Mouse (Mus musculus): ENCODE measurements at regions not wholly inside any gene's neighbourhood (a gene's known extent, or its start where the extent isn't known, plus 50 kb on each side); places are given as distances from the start of the nearest gene placed in this dataset.

DNA sequence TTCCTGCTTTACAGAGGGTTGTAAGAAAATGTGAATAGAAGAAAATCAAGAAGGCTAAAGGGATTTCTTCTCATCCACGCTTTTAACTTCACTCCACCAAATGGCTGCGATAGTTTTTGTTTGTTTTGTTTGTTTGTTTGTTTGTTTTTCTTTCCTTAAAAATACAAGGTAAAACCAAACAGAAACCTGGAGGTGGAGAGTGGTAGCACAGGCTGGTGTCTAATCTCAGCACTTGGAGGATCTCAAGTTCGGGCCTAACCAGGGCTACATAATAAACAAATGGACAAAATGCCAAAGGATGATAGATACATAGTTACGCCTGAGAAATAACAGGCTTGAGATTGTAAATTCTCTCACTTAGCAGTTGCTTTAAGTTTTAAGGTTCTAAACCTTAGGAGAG lies 50.8 kb upstream of the Mboat1 start:
- no peak for TF ChIP-seq CTCF (IDR thresholded peaks at IDR 0.05)
- intact Hi-C loops (cut with DNase I) = loop anchor here (1.0 to 10.0 kb wide), 4 partner anchors 101 to 1131 kb away; partner anchors contain the start of genes Cdkal1 and Sox4
- Histone ChIP-seq H3K27ac (no peak overlapping the region; the same call in 1 of the 2 replicates), H3K4me3 (peak overlapping the region; percentile 29; the same call in 1 of the 2 replicates)
- no peak for DNase-seq (ENCODE audit: extremely low spot score in 1 of 2, low spot score in 2 of 2)

DNA sequence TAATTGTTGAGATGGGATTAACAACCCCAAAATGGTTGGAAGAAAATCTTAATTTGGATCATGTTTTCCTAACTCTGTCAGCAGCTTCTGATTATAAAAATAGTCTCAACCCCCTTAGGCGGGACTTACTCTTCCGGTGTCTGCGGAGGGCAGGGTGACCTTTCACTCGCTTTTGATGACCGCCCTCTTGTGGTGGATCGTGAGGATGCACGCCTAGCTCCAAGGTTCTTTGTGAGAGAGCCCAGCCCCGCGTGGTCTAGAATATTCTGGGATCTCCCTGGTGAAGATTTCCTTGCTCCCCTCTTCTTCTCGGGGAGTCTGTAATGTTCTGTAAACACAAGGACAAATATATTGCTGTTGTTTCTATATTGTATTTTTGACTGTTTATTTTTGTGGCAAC lies 51.3 kb upstream of the Mboat1 start:
- DNase-seq (ENCODE audit: extremely low spot score in 1 of 2, low spot score in 2 of 2) = peak; percentile 80
- intact Hi-C loops (cut with DNase I) = loop anchor here (1.0 to 10.0 kb wide), 4 partner anchors 100 to 1130 kb away; partner anchors contain the start of genes Cdkal1 and Sox4
- peak overlapping the region; percentile 29 for H3K4me3 ChIP-seq
- TF ChIP-seq CTCF (IDR thresholded peaks at IDR 0.05) = peak; percentile 92
- H3K27ac ChIP-seq = peak overlapping the region; percentile 45; the same call in 1 of the 2 replicates

DNA sequence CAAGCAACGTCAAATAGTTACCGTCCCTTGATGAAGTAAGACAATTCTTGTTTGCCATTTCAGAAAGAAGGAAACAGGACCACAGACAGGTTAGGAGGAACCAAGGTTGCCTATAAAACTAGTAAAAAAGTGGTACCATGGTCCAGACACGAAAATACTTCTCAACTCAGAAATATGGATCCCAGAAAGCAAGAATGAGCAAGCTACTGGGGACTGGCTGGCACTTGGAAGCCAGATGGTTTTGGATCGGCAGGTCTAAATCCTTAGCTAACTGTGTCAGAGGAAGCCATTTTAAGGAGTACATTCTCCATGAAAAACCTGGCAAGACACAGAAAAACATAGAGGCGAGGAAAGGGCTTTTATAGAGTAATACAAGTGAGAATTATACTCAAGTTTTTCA lies 51.9 kb upstream of the Mboat1 start:
- peak overlapping the region; percentile 29; the same call in 1 of the 2 replicates for H3K4me3 ChIP-seq
- no peak for DNase-seq (ENCODE audit: extremely low spot score in 1 of 2, low spot score in 2 of 2)
- TF ChIP-seq CTCF (IDR thresholded peaks at IDR 0.05) = no peak
- 0 out of 2 replicates have a peak overlapping the region, but pooled peaks have one; percentile 45 for H3K27ac ChIP-seq
- intact Hi-C loops (cut with DNase I) = loop anchor here (2.0 to 10.0 kb wide), 3 partner anchors 100 to 1130 kb away; partner anchors contain the start of gene Sox4

DNA sequence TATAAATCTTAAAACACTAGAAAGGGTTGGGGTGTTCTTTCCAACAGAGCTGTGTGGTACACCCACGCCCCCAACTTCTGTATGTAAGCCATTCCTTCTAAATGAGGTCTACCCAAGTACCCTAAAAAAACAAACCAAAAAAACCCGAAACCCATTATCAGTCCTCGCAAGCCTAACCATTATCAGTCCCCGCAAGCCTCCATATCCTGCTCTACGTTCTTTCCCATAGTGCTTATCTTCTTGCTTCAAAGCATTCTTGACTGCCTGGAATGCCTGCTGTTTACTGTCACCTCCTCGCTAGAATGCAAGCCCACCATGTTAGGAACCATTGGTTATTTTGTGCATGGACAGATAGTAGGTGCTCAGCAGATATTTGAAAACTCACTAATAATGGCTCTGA lies 52.3 kb upstream of the Mboat1 start:
- DNase-seq (ENCODE audit: extremely low spot score in 1 of 2, low spot score in 2 of 2) = no peak
- no peak overlapping the region for H3K27ac ChIP-seq
- intact Hi-C loops (cut with DNase I) = loop anchor here (2.0 to 10.0 kb wide), 3 partner anchors 99 to 1129 kb away; partner anchors contain the start of gene Sox4
- no peak overlapping the region for H3K4me3 ChIP-seq
- TF ChIP-seq CTCF (IDR thresholded peaks at IDR 0.05) = no peak

DNA sequence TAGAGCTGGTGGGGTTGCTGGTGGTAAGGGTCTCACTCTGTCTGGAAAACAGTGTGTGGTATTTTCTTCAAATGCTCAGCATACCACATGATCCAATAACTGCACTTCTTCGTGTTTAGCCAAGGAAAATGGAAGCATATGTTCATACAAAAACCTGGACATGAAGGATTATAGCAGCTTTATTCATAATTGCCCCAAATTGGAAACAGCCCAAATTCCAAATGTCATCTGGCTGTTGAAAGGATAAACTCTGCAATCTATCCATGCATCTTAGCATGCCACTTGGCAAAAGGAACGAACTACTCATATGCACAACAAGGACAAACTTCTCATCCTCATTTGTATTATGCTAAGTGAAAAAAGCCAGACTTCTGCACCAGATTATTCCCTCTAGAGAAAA lies 53.5 kb upstream of the Mboat1 start:
- DNase-seq (ENCODE audit: extremely low spot score in 1 of 2, low spot score in 2 of 2) = no peak
- no peak overlapping the region for H3K27ac ChIP-seq
- TF ChIP-seq CTCF (IDR thresholded peaks at IDR 0.05) = no peak
- H3K4me3 ChIP-seq = no peak overlapping the region
- intact Hi-C loops (cut with DNase I) = loop anchor here (10.0 kb wide), 2 partner anchors 452 to 1128 kb away; partner anchors contain the start of gene Sox4

DNA sequence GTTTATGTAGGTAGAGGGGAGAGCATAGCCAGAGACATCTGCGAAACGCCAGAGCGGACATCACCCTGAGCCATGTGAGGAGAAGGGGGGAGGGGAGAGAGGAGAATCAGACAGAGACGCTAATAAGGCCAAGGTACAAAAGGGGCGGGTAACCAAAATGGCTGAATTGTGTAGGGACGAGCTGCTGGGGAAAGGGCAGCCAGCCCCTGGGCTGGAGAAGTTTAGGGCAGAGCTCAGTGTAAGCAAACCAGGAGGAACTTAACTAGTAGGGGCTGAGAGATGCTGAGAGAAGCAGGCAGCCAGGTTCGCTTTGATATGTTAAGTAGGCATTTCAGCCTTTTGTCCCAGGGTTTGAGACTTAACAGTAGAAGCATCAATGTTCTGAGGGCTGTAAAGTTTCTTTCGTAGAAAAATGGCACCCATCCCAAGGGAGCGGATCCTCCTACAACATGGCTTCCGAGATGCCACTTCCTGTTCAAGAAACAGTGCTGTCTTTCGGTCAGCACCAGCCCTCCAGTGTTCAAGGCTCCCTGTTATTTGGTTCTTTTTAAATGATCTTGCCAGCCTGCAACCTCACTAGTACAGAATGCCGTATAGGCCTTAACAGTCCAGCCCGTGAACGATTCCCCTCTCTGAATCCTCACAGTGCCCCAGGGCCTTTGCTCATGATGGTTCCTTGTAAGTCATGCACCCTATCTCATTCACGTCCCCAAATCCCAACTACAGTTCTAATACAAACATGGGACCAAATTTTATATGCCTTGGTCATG lies 55.4 kb upstream of the Mboat1 start:
- intact Hi-C loops (cut with DNase I) = loop anchor here (10.0 kb wide), 2 partner anchors 454 to 1126 kb away; partner anchors contain the start of gene Sox4
- TF ChIP-seq CTCF (IDR thresholded peaks at IDR 0.05) = no peak
- DNase-seq (ENCODE audit: extremely low spot score in 1 of 2, low spot score in 2 of 2) = no peak
- Histone ChIP-seq H3K4me3 (no peak overlapping the region), H3K27ac (no peak overlapping the region)

DNA sequence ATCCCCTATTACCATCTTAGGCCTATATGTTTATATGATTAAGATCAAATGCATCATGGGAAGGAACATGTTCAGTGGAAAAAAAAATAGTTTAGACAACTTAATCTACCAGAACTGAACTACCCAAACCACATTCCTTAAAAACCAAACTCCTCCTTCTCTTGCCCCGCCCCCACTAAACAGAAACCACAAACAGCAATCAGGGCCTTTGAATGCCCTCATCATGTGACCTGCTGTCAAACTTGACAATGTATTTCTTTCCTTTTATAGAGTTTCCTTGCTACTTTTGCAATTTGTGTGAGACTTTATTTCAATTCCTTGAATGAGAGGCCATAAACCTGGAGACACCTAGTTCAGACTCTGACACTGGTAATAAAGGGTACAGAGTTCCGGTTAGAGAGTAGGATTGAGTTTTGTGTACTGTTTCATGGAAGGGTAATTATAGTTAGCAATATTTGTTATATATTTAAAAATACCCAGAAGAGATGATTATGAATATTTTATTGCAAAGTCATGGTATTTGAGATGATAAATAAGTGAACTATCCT lies 61.7 kb upstream of the Mboat1 start:
- no peak overlapping the region for H3K27ac ChIP-seq
- H3K4me3 ChIP-seq = no peak overlapping the region
- intact Hi-C loops (cut with DNase I) = no loop called here
- no peak for DNase-seq (ENCODE audit: extremely low spot score in 1 of 2, low spot score in 2 of 2)
- TF ChIP-seq CTCF (IDR thresholded peaks at IDR 0.05) = no peak

DNA sequence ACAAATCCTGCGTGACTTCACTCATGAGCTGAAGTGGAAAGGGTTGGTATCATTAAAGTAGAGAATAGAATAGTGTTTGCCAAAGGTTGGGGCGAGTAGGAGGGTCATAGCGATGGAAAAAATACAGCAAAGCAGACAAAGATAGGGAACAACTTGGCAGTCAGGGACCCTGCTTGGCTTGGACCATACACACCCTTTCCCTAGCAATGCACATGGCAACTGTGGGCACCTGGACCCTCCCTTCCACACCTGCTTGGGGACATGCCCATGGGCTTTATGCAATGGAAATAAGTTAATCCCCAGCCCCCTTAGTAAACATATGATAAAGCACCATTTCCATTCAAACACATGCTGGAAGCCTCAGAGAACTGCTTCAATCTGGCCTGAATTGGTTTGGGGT lies 62.2 kb upstream of the Mboat1 start:
- H3K4me3 ChIP-seq = no peak overlapping the region
- no peak for DNase-seq (ENCODE audit: extremely low spot score in 1 of 2, low spot score in 2 of 2)
- intact Hi-C loops (cut with DNase I) = no loop called here
- no peak for TF ChIP-seq CTCF (IDR thresholded peaks at IDR 0.05)
- H3K27ac ChIP-seq = no peak overlapping the region

DNA sequence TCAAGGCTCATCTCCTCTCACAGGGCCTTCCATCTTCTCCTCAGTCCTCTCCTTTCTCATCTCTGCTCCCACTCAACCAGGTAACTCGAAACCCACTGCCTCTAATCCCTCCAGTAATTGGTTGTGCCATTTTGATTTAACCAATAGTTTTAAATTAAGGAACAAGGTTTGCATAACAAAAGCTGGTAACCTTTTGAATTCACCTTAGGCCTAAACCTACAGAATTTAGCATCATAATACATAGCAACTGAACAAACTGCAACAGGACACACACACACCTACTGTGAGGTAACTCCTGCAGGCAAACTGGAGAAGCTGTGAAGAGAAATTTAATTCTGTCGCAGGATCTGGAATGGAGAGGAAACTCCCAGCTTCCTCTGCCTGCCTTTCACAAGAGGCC lies 66.9 kb upstream of the Mboat1 start:
- DNase-seq (ENCODE audit: extremely low spot score in 1 of 2, low spot score in 2 of 2) = no peak
- intact Hi-C loops (cut with DNase I) = no loop called here
- H3K27ac ChIP-seq = no peak overlapping the region
- TF ChIP-seq CTCF (IDR thresholded peaks at IDR 0.05) = no peak
- H3K4me3 ChIP-seq = no peak overlapping the region

DNA sequence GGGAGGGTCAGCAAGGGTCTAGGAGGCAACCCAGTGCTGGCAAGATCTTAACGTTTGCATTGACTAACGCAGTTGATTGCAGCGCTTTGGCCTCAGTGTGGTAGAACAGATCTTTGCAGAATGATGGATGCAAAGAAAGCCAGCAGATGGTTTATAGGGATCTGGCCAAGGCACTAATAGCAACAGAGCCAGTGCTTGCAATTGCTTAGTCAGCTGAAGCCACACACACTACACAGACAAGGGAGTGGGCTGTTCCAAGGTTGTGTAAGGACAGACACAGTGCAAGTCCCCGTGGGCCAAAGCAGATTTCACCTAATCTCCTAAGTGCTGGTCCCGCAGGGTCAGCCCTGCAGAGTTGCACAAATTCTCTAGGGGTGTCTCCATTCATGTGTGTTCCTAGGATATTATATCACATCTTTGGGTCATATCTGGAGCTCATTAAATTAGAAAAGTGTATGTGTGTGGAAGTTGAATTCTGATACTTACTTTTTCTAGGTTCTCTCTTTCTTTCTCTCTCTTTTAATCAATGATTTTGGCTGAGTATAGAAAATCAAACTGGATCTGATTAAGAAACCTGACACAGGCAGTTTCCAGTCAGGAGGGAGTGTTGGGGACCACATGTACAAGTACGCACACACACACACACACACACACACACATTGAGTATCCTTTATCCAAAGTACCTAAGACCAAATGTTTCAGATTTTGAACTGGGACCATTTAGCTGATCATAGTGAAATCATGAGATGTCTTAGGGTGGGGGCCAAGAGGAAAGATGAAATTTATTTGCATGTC lies 68.5 kb upstream of the Mboat1 start:
- intact Hi-C loops (cut with DNase I) = no loop called here
- no peak overlapping the region for H3K27ac ChIP-seq
- H3K4me3 ChIP-seq = no peak overlapping the region
- TF ChIP-seq CTCF (IDR thresholded peaks at IDR 0.05) = no peak
- DNase-seq (ENCODE audit: extremely low spot score in 1 of 2, low spot score in 2 of 2) = no peak

DNA sequence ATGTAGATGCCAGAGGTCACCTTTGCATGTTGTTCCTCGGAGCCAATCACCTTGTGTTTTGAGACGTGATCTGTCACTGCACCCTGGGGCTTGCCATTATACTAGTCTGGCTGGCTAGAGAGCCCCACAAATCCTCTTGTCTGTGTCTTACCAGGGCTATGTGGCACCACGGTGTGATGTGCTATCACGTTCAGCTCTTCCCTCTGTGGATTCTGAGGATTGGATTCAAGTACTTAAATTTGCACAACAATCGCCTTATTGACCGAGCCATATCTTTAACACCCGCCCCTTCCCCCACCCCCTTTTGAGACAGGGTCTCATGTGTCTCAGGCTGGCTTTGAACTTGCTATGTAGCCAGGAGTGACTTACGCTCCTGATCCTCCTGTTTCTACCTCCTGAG lies 70.8 kb upstream of the Mboat1 start:
- Histone ChIP-seq H3K4me3 (no peak overlapping the region), H3K27ac (no peak overlapping the region)
- intact Hi-C loops (cut with DNase I) = no loop called here
- TF ChIP-seq CTCF (IDR thresholded peaks at IDR 0.05) = no peak
- no peak for DNase-seq (ENCODE audit: extremely low spot score in 1 of 2, low spot score in 2 of 2)

DNA sequence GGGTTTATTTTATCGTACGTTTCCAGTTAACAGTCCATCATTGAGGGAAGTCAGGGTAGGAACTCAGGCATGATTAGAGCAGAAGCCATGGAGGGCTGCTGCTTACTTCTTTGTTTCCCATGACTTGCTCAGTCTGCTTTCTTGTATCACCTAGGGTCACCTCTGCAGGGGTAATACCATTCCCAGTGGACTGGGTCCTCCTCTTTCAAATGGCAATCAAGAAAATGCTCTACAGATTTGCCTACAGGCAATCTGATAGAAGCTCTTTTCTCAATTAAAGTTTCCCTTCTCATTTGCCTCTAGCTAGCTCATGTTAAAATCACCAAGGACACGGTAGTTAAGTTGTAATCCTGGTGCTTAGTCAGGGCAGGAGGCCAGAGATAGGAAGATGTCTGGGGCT lies 72.5 kb upstream of the Mboat1 start:
- H3K4me3 ChIP-seq = no peak overlapping the region
- DNase-seq (ENCODE audit: extremely low spot score in 1 of 2, low spot score in 2 of 2) = no peak
- H3K27ac ChIP-seq = no peak overlapping the region
- intact Hi-C loops (cut with DNase I) = no loop called here
- TF ChIP-seq CTCF (IDR thresholded peaks at IDR 0.05) = no peak

Measured in left cerebral cortex, adult 2 months (tissue).